Mouse (Mus musculus): Measurements from ENCODE around the gene Bola1. TPM values are rescaled to one million over a fixed set of nuclear protein-coding genes. Genes with fewer than 3 reads are reported as not detected.

The Bola1 gene
- polyA plus RNA-seq, 1 experiment from 2014 or later: 43.5 TPM

DNA sequence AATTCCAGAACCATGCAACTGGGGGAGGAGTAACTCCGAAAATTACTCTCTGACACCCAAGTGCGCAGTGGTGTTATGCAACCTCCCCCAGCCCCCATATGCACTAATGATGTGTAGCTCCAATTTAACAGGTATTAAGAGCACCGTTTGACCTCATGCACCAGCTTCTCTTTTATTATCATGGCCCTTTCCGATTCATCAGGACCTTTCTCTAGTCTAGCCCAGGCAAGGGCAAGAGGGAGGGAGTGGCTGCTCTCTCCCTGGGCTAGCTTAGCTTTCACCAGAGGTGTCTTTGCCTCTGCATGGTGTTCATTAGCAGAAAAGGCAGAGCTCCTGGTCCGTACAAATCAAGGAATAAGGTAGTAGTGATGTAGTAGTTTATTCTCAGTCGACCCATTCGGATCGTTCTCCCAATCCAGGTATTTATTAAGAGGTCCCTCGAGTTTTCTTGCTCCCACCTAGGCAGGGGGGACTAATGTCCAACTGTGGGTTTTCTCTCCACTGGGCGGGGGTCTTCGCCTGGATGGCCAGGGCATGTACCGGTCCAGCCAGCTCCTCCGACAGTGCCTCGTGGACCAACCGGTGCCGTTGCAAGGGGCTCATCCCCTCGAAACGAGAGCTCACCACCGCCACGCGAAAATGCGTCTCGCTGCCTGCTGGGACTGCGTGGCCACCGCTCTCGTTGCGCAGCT lies 22.9 kb downstream of the Bola1 start:
- 20% methylated on average over 27 of the region's 27 CpGs for WGBS

DNA sequence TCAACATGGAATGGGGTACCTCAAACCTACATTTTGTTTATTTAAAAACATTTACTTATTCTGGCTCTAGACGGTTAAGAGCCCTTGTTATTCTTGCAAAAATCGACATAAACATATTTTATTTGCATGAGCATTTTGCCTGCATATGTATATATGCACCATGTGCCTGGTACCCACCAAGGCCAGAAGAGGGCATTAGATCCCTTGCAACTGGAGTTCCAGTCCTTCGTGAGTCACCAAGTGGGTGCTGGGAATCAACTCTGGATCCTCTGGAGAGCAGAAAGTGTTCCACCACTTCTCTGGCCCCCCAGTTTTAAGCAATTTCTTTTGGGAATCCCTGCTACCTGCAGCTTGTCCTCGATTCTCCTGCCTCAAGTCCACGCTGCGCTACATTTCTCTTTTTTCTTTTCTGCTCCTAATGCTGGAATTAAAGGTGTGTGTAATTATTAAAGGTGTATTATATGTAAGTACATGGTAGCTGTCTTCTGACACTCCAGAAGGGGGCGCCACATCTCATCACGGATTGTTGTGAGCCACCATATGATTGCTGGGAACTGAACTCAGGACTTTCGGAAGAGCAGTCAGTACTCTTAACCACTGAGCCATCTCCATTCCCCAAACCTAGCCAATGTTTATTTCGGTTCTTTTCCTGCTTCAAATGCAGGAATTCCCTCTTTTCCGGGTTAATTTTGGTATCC lies 23.7 kb downstream of the Bola1 start:
- no peaks in the 10 kb centered on the region for H3K27me3 ChIP-seq (ENCODE audit: control insufficient read depth, insufficient read depth, low read length)
- peaks cover 6% of the 10 kb centered on the region for H3K9me3 ChIP-seq (replicated peaks; ENCODE audit: control insufficient read depth, low read length)
- H3K4me2 ChIP-seq (ENCODE audit: low read depth, low read length): no peak overlapping the region
- 88% methylated on average over 11 of the region's 11 CpGs for WGBS
- H3K4me3 ChIP-seq (ENCODE audit: low read length): no peak overlapping the region
- peaks cover 9% of the 10 kb centered on the region for H3K36me3 ChIP-seq (ENCODE audit: control insufficient read depth, insufficient read depth)
- no peak overlapping the region for H3K9ac ChIP-seq (ENCODE audit: low read length)
- no peak for ATAC-seq (replicated peaks; ENCODE audit: extremely low read depth, insufficient read depth, low FRiP score)
- no peak overlapping the region for H3K27ac ChIP-seq (ENCODE audit: low read length)
- peaks cover 11% of the 10 kb centered on the region for H3K4me1 ChIP-seq (ENCODE audit: control insufficient read depth, insufficient read depth, low read length)

More for the DNA sequence above, 22.9 kb downstream of the Bola1 start:
- H3K4me3 ChIP-seq (ENCODE audit: low read length): peak overlapping the region; percentile 78
- peaks cover 9% of the 10 kb centered on the region for H3K36me3 ChIP-seq (ENCODE audit: control insufficient read depth, insufficient read depth)
- peaks cover 6% of the 10 kb centered on the region for H3K9me3 ChIP-seq (replicated peaks; ENCODE audit: control insufficient read depth, low read length)
- no peak for ATAC-seq (replicated peaks; ENCODE audit: extremely low read depth, insufficient read depth, low FRiP score)
- H3K4me2 ChIP-seq (ENCODE audit: low read depth, low read length): peak overlapping the region; percentile 93
- H3K9ac ChIP-seq (ENCODE audit: low read length): peak overlapping the region; percentile 90
- H3K27me3 ChIP-seq (ENCODE audit: control insufficient read depth, insufficient read depth, low read length): no peaks in the 10 kb centered on the region
- H3K4me1 ChIP-seq (ENCODE audit: control insufficient read depth, insufficient read depth, low read length): peaks cover 11% of the 10 kb centered on the region
- peak overlapping the region; percentile 88 for H3K27ac ChIP-seq (ENCODE audit: low read length)

DNA sequence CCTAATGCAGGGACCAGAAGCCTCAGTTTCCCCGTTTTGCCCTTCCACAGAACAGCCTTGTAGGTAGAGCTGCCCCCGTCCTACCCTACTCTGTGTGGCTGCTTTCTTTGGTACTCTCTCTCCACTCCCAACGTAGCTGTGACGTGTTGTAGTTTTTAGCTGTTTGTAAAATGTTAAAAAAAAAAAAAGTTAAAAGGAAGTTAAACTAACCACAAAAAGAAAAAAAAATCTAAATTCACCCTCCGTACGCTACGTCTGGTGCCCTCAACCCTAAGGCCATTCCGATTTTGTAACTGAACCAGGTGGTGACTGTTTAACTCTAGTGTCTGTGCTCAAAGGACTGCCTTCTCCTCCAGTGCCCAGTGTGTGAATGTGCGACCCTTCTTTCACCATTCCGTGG lies 24.5 kb downstream of the Bola1 start:
- WGBS: 83% methylated on average over 10 of the region's 10 CpGs
- Histone ChIP-seq H3K27ac (ENCODE audit: low read length) (no peak overlapping the region), H3K36me3 (ENCODE audit: control insufficient read depth, insufficient read depth) (peaks cover 9% of the 10 kb centered on the region), H3K9me3 (replicated peaks; ENCODE audit: control insufficient read depth, low read length) (peaks cover 6% of the 10 kb centered on the region), H3K27me3 (ENCODE audit: control insufficient read depth, insufficient read depth, low read length) (no peaks in the 10 kb centered on the region), H3K4me1 (ENCODE audit: control insufficient read depth, insufficient read depth, low read length) (peaks cover 11% of the 10 kb centered on the region), H3K4me2 (ENCODE audit: low read depth, low read length) (no peak overlapping the region), H3K4me3 (ENCODE audit: low read length) (no peak overlapping the region), H3K9ac (ENCODE audit: low read length) (no peak overlapping the region)
- ATAC-seq (replicated peaks; ENCODE audit: extremely low read depth, insufficient read depth, low FRiP score): no peak

DNA sequence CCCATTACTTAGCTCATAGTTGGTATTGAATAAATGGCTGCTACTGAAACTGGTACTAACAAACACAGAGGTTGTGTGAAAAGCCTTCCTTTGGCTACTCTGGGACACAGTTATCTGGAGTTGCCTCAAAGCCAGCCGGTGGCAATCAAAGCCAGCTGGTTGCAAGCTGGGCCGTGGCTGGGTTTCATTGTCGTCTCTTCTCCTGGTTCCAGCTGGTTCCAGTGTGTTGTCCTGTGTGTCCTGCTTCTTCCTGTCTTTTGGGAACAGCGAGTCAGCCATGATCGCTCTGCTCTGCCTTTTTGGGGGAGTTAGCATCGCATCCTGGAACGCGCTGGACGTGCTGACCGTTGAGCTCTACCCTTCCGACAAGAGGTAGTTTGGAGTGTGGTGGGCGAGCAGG lies 26.5 kb downstream of the Bola1 start:
- peaks cover 13% of the 10 kb centered on the region for H3K36me3 ChIP-seq (ENCODE audit: control insufficient read depth, insufficient read depth)
- peaks cover 9% of the 10 kb centered on the region for H3K4me1 ChIP-seq (ENCODE audit: control insufficient read depth, insufficient read depth, low read length)
- no peak overlapping the region for H3K27ac ChIP-seq (ENCODE audit: low read length)
- H3K27me3 ChIP-seq (ENCODE audit: control insufficient read depth, insufficient read depth, low read length): no peaks in the 10 kb centered on the region
- H3K4me2 ChIP-seq (ENCODE audit: low read depth, low read length): no peak overlapping the region
- no peak overlapping the region for H3K4me3 ChIP-seq (ENCODE audit: low read length)
- no peak for ATAC-seq (replicated peaks; ENCODE audit: extremely low read depth, insufficient read depth, low FRiP score)
- H3K9me3 ChIP-seq (replicated peaks; ENCODE audit: control insufficient read depth, low read length): peaks cover 6% of the 10 kb centered on the region
- H3K9ac ChIP-seq (ENCODE audit: low read length): no peak overlapping the region
- 62% methylated on average over 12 of the region's 12 CpGs for WGBS

DNA sequence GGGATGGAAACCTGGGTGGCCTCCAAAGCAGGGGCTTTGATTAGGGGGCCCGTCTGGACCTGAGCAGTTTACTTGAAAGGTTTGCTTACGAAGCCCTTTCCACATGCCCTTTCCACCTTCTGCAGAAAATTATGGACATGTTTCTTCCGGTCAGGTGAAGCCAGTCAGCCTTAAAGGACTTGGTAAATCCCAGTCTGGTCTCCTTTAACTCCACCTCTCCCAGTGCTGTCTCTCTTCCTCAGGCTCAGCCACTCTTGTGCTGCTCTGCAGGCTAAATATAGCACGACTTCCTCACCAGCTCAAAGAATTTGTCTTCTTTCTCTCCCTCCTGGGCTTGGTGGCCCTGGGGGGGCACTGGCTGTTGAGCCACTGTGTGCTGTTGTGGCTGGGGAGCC lies 37.1 kb downstream of the Bola1 start:
- H3K4me3 ChIP-seq (ENCODE audit: low read length): peak overlapping the region; percentile 64
- peak overlapping the region; percentile 89 for H3K27ac ChIP-seq (ENCODE audit: low read length)
- peak overlapping the region; percentile 78 for H3K4me2 ChIP-seq (ENCODE audit: low read depth, low read length)
- peak; percentile 59 for ATAC-seq (replicated peaks; ENCODE audit: extremely low read depth, insufficient read depth, low FRiP score)
- H3K9me3 ChIP-seq (replicated peaks; ENCODE audit: control insufficient read depth, low read length): no peaks in the 10 kb centered on the region
- H3K9ac ChIP-seq (ENCODE audit: low read length): peak overlapping the region; percentile 79
- 11% methylated on average over 4 of the region's 4 CpGs for WGBS
- no peaks in the 10 kb centered on the region for H3K27me3 ChIP-seq (ENCODE audit: control insufficient read depth, insufficient read depth, low read length)
- peaks cover 14% of the 10 kb centered on the region for H3K36me3 ChIP-seq (ENCODE audit: control insufficient read depth, insufficient read depth)
- H3K4me1 ChIP-seq (ENCODE audit: control insufficient read depth, insufficient read depth, low read length): peaks cover 12% of the 10 kb centered on the region

DNA sequence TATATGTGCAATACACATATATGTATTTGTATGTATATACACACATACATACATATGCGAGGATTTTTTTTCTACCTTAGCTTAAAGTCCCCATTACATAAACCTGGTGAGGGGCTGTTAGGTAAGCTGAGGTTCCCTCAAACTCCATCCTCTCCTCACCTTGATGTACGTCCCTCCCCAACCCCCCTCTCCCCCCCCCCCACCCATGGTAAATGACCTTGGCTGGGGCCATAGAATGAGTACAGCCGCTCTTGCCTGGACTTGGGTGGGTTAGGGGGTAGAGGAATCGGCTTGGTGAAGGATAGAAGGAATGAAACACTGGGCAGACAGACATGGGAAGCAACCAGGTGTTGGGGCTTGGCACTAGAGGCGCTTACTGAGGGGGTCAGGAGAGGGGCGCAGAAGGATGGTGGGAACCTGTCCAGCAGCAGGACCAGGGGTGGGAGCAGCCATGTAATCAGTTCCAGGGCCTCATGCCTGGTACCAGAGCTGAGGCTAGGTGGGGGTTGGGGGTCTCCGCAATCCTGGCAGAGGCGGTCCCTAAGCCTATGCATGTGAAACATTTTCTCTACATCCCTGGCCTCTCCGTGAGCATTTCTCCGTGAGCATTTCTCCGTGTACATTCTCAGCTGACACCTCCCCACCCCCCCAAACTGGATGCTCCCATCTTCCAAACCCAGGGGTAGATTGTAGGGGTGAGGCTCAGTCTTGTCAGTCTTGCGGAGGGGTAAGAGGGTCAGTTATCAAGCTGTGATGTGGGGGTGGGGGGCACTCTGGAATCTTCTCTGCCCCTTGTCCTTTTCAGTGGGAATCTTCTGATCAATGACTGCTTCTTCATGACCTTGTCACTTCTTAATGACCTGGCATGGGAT lies 37.8 kb downstream of the Bola1 start:
- peak overlapping the region; percentile 89 for H3K27ac ChIP-seq (ENCODE audit: low read length)
- peaks cover 12% of the 10 kb centered on the region for H3K4me1 ChIP-seq (ENCODE audit: control insufficient read depth, insufficient read depth, low read length)
- H3K36me3 ChIP-seq (ENCODE audit: control insufficient read depth, insufficient read depth): peaks cover 15% of the 10 kb centered on the region
- no peaks in the 10 kb centered on the region for H3K9me3 ChIP-seq (replicated peaks; ENCODE audit: control insufficient read depth, low read length)
- peak overlapping the region; percentile 79 for H3K9ac ChIP-seq (ENCODE audit: low read length)
- ATAC-seq (replicated peaks; ENCODE audit: extremely low read depth, insufficient read depth, low FRiP score): peak; percentile 42
- peak overlapping the region; percentile 64 for H3K4me3 ChIP-seq (ENCODE audit: low read length)
- H3K4me2 ChIP-seq (ENCODE audit: low read depth, low read length): peak overlapping the region; percentile 78
- WGBS: 25% methylated on average over 12 of the region's 12 CpGs
- no peaks in the 10 kb centered on the region for H3K27me3 ChIP-seq (ENCODE audit: control insufficient read depth, insufficient read depth, low read length)

DNA sequence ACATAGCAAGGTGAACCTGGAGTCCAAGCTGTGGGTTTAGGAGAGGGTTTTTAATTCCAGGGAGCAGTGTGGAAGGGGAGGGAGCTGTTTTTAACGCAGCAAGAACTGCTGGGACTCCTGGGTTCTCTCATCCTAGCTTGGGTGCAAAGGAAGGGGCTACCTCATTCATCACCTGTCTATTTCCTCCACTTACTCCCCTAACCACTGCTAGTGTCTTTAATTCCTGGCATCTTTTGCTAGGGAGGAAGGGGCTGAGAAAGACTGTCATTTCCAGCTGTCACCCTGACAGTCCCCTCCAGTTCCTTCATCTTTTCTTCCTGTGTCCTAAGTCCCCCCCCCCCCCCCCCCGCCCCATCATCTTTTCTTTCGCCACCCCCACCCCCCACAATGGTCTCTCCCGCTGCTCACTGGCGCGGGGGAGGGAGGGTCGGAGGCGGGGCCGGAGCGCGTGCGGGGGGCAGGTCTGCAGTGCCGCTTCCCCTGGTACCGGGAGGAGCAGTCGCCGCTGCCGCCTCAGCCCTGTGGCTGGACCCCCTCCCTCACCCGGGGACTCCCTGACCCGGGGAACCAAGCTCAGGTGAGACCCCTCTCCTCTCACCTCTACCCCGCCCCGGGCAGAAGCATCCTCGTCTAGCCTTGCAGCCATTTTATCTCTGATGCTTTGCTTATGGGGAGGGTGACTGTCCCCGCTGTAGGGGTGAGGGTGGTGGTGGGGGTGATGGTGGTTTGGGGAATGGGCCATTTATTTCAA lies 38.6 kb downstream of the Bola1 start, which contains the start of gene Sv2a:
Gene Sv2a, plus strand, starts transcription at position 425 of the 751 bp plus-strand sequence.
- H3K9me3 ChIP-seq (replicated peaks; ENCODE audit: control insufficient read depth, low read length): no peaks in the 10 kb centered on the region

DNA sequence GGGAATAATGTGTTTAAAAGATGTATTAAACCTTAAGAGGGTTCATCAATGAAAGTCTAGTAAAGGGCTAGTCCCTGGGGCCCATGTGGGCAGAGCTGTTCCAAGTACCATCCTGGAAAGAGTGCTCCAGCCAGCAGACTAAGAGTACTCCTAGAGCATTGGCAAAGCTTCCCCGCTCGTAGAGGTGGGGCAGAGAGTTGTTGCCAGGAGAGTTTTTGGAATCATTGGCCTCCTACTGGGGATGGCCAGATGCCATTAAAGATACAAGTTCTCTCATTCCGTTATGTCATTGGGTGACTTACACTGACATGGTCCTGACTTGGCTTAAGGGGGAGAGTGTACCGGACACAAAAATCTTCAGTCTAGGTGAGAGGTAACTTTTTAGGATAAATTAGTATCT lies 40.0 kb downstream of the Bola1 start:
- 44% methylated on average over 4 of the region's 4 CpGs for whole genome bisulfite sequencing
- no peak for ATAC-seq (replicated peaks; ENCODE audit: extremely low read depth, insufficient read depth, low FRiP score)

More for the DNA sequence above, 38.6 kb downstream of the Bola1 start, which contains the start of gene Sv2a:
- Histone ChIP-seq H3K27me3 (ENCODE audit: control insufficient read depth, insufficient read depth, low read length) (no peaks in the 10 kb centered on the region), H3K36me3 (ENCODE audit: control insufficient read depth, insufficient read depth) (peaks cover 22% of the 10 kb centered on the region), H3K9ac (ENCODE audit: low read length) (peak within 1 kb of the TSS; percentile 79), H3K27ac (ENCODE audit: low read length) (peak within 1 kb of the TSS; percentile 89), H3K4me1 (ENCODE audit: control insufficient read depth, insufficient read depth, low read length) (peaks cover 12% of the 10 kb centered on the region), H3K4me2 (ENCODE audit: low read depth, low read length) (peak within 1 kb of the TSS; percentile 78), H3K4me3 (ENCODE audit: low read length) (peak within 1 kb of the TSS; percentile 64)
- peak; percentile 31; the same call in 1 of the 2 replicates for ATAC-seq (replicated peaks; ENCODE audit: extremely low read depth, insufficient read depth, low FRiP score)
- WGBS: under 1% methylated on average over 19 of the region's 23 CpGs

More for the DNA sequence above, 40.0 kb downstream of the Bola1 start:
- H3K36me3 ChIP-seq (ENCODE audit: control insufficient read depth, insufficient read depth): peaks cover 34% of the 10 kb centered on the region
- no peaks in the 10 kb centered on the region for H3K27me3 ChIP-seq (ENCODE audit: control insufficient read depth, insufficient read depth, low read length)
- H3K4me1 ChIP-seq (ENCODE audit: control insufficient read depth, insufficient read depth, low read length): peaks cover 15% of the 10 kb centered on the region
- H3K9ac ChIP-seq (ENCODE audit: low read length): no peak overlapping the region
- no peaks in the 10 kb centered on the region for H3K9me3 ChIP-seq (replicated peaks; ENCODE audit: control insufficient read depth, low read length)
- no peak overlapping the region for H3K4me3 ChIP-seq (ENCODE audit: low read length)
- no peak overlapping the region for H3K4me2 ChIP-seq (ENCODE audit: low read depth, low read length)
- no peak overlapping the region for H3K27ac ChIP-seq (ENCODE audit: low read length)
